Mouse (Mus musculus) megakaryocyte, embryonic 14.5 days (primary cell): ENCODE measurements around the gene Snx5.

ENCODE experiments used
- FLI1 ChIP-seq: IDR thresholded peaks from 2 replicates; pipeline ENCODE4 v1.6.1; 2012; ENCODE audit warnings: low read length, inconsistent platforms, mixed read lengths
- GATA1 ChIP-seq: IDR thresholded peaks from 3 replicates; pipeline ENCODE4 v1.6.1; 2012; ENCODE audit warnings: mixed read lengths, low read length, inconsistent platforms, borderline replicate concordance

- TF ChIP-seq GATA1 (no peak), FLI1 (no peak)
Measured at GRCm38 (mm10) chr2:144215601-144216000, 55.1 kb downstream of the Snx5 start.
